Mouse (Mus musculus): Measurements from ENCODE around the gene Dmrt3. TPM values are rescaled to one million over a fixed set of nuclear protein-coding genes. Genes with fewer than 3 reads are reported as not detected.

The Dmrt3 gene
- polyA plus RNA-seq, 1 experiment from 2014 or later = 0.07 TPM

DNA sequence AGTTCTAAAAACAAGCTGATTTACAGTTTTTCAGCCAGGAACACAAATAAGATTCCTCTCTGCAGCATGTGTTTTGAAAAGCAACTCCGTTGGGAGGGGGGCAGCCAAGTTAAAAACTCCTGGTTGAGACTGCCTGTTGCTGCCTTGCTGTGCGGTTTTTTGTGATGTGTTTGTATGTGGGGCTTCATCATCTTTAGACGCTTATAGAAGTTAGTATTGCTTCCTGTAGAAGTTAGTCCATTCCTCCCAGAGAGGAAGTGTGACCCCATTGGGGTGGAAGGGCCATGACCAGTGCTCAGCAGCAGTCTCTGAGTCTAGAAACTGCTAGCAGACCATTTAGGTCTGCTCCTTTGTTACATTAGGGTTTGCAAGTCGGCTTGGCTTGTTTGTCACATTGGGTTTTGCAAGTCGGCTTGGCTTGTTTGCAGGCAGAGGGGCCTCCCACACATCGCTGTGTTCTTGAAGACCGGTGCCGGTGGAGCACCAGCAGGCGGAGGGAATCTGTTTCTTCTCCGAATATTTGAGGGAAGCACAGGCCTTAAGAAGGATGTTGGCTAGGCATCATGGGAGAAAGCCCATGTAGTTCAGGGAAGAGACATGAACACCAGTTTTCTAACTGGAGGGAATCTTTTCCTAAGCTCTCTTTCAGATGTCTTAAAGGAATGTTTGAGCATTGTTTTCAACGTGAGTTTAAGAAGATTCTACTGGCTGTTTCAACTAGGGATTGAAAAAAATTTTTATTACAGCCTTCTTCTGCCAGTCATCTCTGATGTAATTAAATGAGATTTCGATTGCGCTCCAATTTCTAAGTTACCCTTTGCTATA is 3.6 kb downstream of the Dmrt3 start:
- Histone ChIP-seq H3K4me3 (ENCODE audit: low read depth, low read length) (no peak overlapping the region), H3K27me3 (ENCODE audit: control insufficient read depth, insufficient read depth, low read length) (peaks cover 28% of the 10 kb centered on the region; the same call in 1 of the 2 replicates), H3K9ac (ENCODE audit: low read length) (no peak overlapping the region), H3K36me3 (ENCODE audit: control insufficient read depth, insufficient read depth, low read length) (no peaks in the 10 kb centered on the region), H3K4me1 (replicated peaks; ENCODE audit: control insufficient read depth, insufficient read depth) (no peaks in the 10 kb centered on the region), H3K4me2 (replicated peaks; ENCODE audit: low read depth) (no peak overlapping the region), H3K9me3 (ENCODE audit: control insufficient read depth, low read length) (no peaks in the 10 kb centered on the region), H3K27ac (replicated peaks) (no peak overlapping the region)
- TF ChIP-seq EP300 (optimal IDR thresholded peaks at IDR 0.05) (no peak), CTCF (IDR thresholded peaks at IDR 0.05; ENCODE audit: low read depth) (no peak)
- DNase-seq (ENCODE audit: low spot score) = no peak
- 18% methylated on average over 13 of the region's 13 CpGs for WGBS
- no peak for ATAC-seq (ENCODE audit: low FRiP score, low TSS enrichment)

- Histone ChIP-seq H3K4me1 (replicated peaks; ENCODE audit: control insufficient read depth, insufficient read depth) (no peaks in the 10 kb centered on the region), H3K36me3 (ENCODE audit: control insufficient read depth, insufficient read depth, low read length) (no peaks in the 10 kb centered on the region), H3K27ac (replicated peaks) (no peak overlapping the region), H3K27me3 (ENCODE audit: control insufficient read depth, insufficient read depth, low read length) (peaks cover 22% of the 10 kb centered on the region; the same call in 1 of the 2 replicates), H3K4me2 (replicated peaks; ENCODE audit: low read depth) (no peak overlapping the region), H3K9ac (ENCODE audit: low read length) (no peak overlapping the region), H3K4me3 (ENCODE audit: low read depth, low read length) (no peak overlapping the region), H3K9me3 (ENCODE audit: control insufficient read depth, low read length) (no peaks in the 10 kb centered on the region)
- DNase-seq (ENCODE audit: low spot score) = no peak
- TF ChIP-seq CTCF (IDR thresholded peaks at IDR 0.05; ENCODE audit: low read depth) (no peak), EP300 (optimal IDR thresholded peaks at IDR 0.05) (no peak)
- WGBS = 5% methylated on average over 6 of the region's 6 CpGs
- ATAC-seq (ENCODE audit: low FRiP score, low TSS enrichment) = peak; percentile 2; the same call in 1 of the 2 replicates
These were observed 5.8 kb downstream of the Dmrt3 start for GRCm38 (mm10) chr19:25615889-25616288.

- no peak overlapping the region for H3K9ac ChIP-seq (ENCODE audit: low read length)
- WGBS = 32% methylated on average over 54 of the region's 54 CpGs
- H3K36me3 ChIP-seq (ENCODE audit: control insufficient read depth, insufficient read depth, low read length) = no peaks in the 10 kb centered on the region
- H3K27ac ChIP-seq (replicated peaks) = no peak overlapping the region
- H3K27me3 ChIP-seq (ENCODE audit: control insufficient read depth, insufficient read depth, low read length) = peaks cover 9% of the 10 kb centered on the region; the same call in 1 of the 2 replicates
- H3K4me3 ChIP-seq (ENCODE audit: low read depth, low read length) = peak overlapping the region; percentile 22
- H3K9me3 ChIP-seq (ENCODE audit: control insufficient read depth, low read length) = no peaks in the 10 kb centered on the region
- H3K4me2 ChIP-seq (replicated peaks; ENCODE audit: low read depth) = peak overlapping the region; percentile 39
- TF ChIP-seq EP300 (optimal IDR thresholded peaks at IDR 0.05) (no peak), CTCF (IDR thresholded peaks at IDR 0.05; ENCODE audit: low read depth) (peak; percentile 82)
- DNase-seq (ENCODE audit: low spot score) (peak; percentile 75), ATAC-seq (ENCODE audit: low FRiP score, low TSS enrichment) (peak; percentile 85)
- H3K4me1 ChIP-seq (replicated peaks; ENCODE audit: control insufficient read depth, insufficient read depth) = no peaks in the 10 kb centered on the region
These were observed 12.5 kb downstream of the Dmrt3 start for GRCm38 (mm10) chr19:25622291-25623251.

DNA sequence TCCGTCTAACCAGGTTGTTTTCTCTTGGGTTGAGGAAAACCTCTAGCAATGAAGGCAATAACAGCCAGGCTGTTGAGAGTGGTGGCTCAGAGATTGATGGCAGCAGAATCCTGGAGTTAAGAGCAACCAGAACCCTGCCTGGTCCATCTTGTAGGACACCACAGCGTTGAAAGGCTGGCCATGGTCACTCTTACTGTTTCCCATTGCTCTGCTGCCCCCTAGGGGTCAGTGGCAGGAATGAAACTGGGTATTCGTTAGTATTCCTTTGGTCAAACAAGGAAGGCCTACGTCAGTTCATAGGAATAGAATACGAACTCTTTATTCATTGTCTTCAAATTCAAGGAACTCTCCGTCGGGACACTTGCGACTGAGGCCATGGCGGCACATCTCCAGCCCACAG is 18.4 kb downstream of the Dmrt3 start:
- no peak overlapping the region for H3K27ac ChIP-seq (replicated peaks)
- peaks cover 3% of the 10 kb centered on the region; the same call in 1 of the 2 replicates for H3K27me3 ChIP-seq (ENCODE audit: control insufficient read depth, insufficient read depth, low read length)
- peak; percentile 76 for DNase-seq (ENCODE audit: low spot score)
- no peak overlapping the region for H3K4me2 ChIP-seq (replicated peaks; ENCODE audit: low read depth)
- no peaks in the 10 kb centered on the region for H3K9me3 ChIP-seq (ENCODE audit: control insufficient read depth, low read length)
- no peaks in the 10 kb centered on the region for H3K4me1 ChIP-seq (replicated peaks; ENCODE audit: control insufficient read depth, insufficient read depth)
- no peak overlapping the region for H3K9ac ChIP-seq (ENCODE audit: low read length)
- H3K36me3 ChIP-seq (ENCODE audit: control insufficient read depth, insufficient read depth, low read length) = no peaks in the 10 kb centered on the region
- no peak overlapping the region for H3K4me3 ChIP-seq (ENCODE audit: low read depth, low read length)
- WGBS = 14% methylated on average over 9 of the region's 9 CpGs
- TF ChIP-seq EP300 (optimal IDR thresholded peaks at IDR 0.05) (no peak), CTCF (IDR thresholded peaks at IDR 0.05; ENCODE audit: low read depth) (peak; percentile 97)
- peak; percentile 60; the same call in 1 of the 2 replicates for ATAC-seq (ENCODE audit: low FRiP score, low TSS enrichment)

DNA sequence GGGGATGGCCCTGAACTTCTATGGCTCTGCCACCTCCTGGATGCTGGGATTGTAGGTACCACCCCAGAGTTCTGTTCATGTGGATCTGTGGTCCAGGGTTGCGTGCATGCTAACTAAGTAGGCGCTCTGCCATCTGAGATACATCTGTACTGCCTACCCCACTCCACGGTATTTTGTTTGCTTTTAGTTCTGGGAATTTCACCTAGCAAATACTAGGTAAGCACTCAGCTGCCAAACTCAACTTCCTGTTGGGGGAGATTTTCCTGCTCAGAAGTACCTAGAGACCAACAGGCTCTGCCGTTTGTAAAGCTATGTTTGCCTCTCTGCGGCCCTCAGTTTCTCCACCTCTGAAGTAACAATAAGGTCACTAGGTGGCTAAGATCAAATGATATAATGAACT is 25.0 kb downstream of the Dmrt3 start:
- no peaks in the 10 kb centered on the region for H3K9me3 ChIP-seq (ENCODE audit: control insufficient read depth, low read length)
- H3K36me3 ChIP-seq (ENCODE audit: control insufficient read depth, insufficient read depth, low read length) = no peaks in the 10 kb centered on the region
- no peaks in the 10 kb centered on the region for H3K4me1 ChIP-seq (replicated peaks; ENCODE audit: control insufficient read depth, insufficient read depth)
- H3K4me3 ChIP-seq (ENCODE audit: low read depth, low read length) = no peak overlapping the region
- no peak overlapping the region for H3K4me2 ChIP-seq (replicated peaks; ENCODE audit: low read depth)
- H3K27me3 ChIP-seq (ENCODE audit: control insufficient read depth, insufficient read depth, low read length) = no peaks in the 10 kb centered on the region
- H3K27ac ChIP-seq (replicated peaks) = no peak overlapping the region
- ATAC-seq (ENCODE audit: low FRiP score, low TSS enrichment) (no peak), DNase-seq (ENCODE audit: low spot score) (no peak)
- H3K9ac ChIP-seq (ENCODE audit: low read length) = no peak overlapping the region
- WGBS = 56% methylated on average over 5 of the region's 5 CpGs
- no peak for TF ChIP-seq EP300 (optimal IDR thresholded peaks at IDR 0.05)
- TF ChIP-seq CTCF (IDR thresholded peaks at IDR 0.05; ENCODE audit: low read depth) = no peak

Data from stomach, postnatal 0 days (tissue).